Mouse (Mus musculus): Measurements from ENCODE around the gene Hesx1. TPM values are rescaled to one million over a fixed set of nuclear protein-coding genes. Genes with fewer than 3 reads are reported as not detected.

Hesx1 gene
- polyA plus RNA-seq, 1 experiment from 2014 or later: not detected

GRCm38 (mm10) chr14:27031142-27031541, 36.9 kb downstream of the Hesx1 start:
- no peak overlapping the region for H3K9ac ChIP-seq (ENCODE audit: low read length)
- no peak overlapping the region for H3K4me2 ChIP-seq (ENCODE audit: low read depth, low read length)
- H3K27me3 ChIP-seq (ENCODE audit: control insufficient read depth, insufficient read depth, low read depth, low read length): no peaks in the 10 kb centered on the region; the same call in 1 of the 2 replicates
- no peaks in the 10 kb centered on the region for H3K36me3 ChIP-seq (ENCODE audit: control insufficient read depth, insufficient read depth, low read length)
- H3K27ac ChIP-seq (ENCODE audit: low read length): no peak overlapping the region
- no peak overlapping the region for H3K4me3 ChIP-seq (ENCODE audit: low read length)
- ATAC-seq (ENCODE audit: low read depth): 0 out of 2 replicates have a peak, but pooled peaks have one; percentile 38
- no peaks in the 10 kb centered on the region for H3K9me3 ChIP-seq (ENCODE audit: control insufficient read depth, low read length)
- no peaks in the 10 kb centered on the region for H3K4me1 ChIP-seq (replicated peaks; ENCODE audit: control insufficient read depth, insufficient read depth, low read length)
- 20% methylated on average over 4 of the region's 4 CpGs for WGBS

GRCm38 (mm10) chr14:27037513-27037912, 43.3 kb downstream of the Hesx1 start:
- no peak overlapping the region for H3K9ac ChIP-seq (ENCODE audit: low read length)
- no peak overlapping the region for H3K4me3 ChIP-seq (ENCODE audit: low read length)
- H3K4me1 ChIP-seq (replicated peaks; ENCODE audit: control insufficient read depth, insufficient read depth, low read length): peaks cover 8% of the 10 kb centered on the region
- no peak for ATAC-seq (ENCODE audit: low read depth)
- WGBS: 63% methylated on average over 1 of the region's 1 CpGs
- no peak overlapping the region for H3K27ac ChIP-seq (ENCODE audit: low read length)
- no peak overlapping the region for H3K4me2 ChIP-seq (ENCODE audit: low read depth, low read length)
- no peaks in the 10 kb centered on the region; the same call in 1 of the 2 replicates for H3K27me3 ChIP-seq (ENCODE audit: control insufficient read depth, insufficient read depth, low read depth, low read length)
- H3K36me3 ChIP-seq (ENCODE audit: control insufficient read depth, insufficient read depth, low read length): no peaks in the 10 kb centered on the region
- H3K9me3 ChIP-seq (ENCODE audit: control insufficient read depth, low read length): no peaks in the 10 kb centered on the region

GRCm38 (mm10) chr14:27038783-27039182, 44.6 kb downstream of the Hesx1 start, which contains the start of gene Il17rd:
Gene Il17rd (plus strand): TSS chr14:27038941.
- H3K4me2 ChIP-seq (ENCODE audit: low read depth, low read length): peak within 1 kb of the TSS; percentile 96
- H3K4me3 ChIP-seq (ENCODE audit: low read length): peak within 1 kb of the TSS; percentile 93
- 0% methylated on average over 28 of the region's 29 CpGs for WGBS
- peak within 1 kb of the TSS; percentile 71 for H3K27ac ChIP-seq (ENCODE audit: low read length)
- peaks cover 15% of the 10 kb centered on the region for H3K4me1 ChIP-seq (replicated peaks; ENCODE audit: control insufficient read depth, insufficient read depth, low read length)
- no peaks in the 10 kb centered on the region for H3K36me3 ChIP-seq (ENCODE audit: control insufficient read depth, insufficient read depth, low read length)
- peak; percentile 97 for ATAC-seq (ENCODE audit: low read depth)
- no peaks in the 10 kb centered on the region; the same call in 1 of the 2 replicates for H3K27me3 ChIP-seq (ENCODE audit: control insufficient read depth, insufficient read depth, low read depth, low read length)
- H3K9ac ChIP-seq (ENCODE audit: low read length): peak within 1 kb of the TSS; percentile 84
- H3K9me3 ChIP-seq (ENCODE audit: control insufficient read depth, low read length): no peaks in the 10 kb centered on the region

- ATAC-seq (ENCODE audit: low read depth): peak; percentile 55
- H3K9me3 ChIP-seq (ENCODE audit: control insufficient read depth, low read length): no peaks in the 10 kb centered on the region
- under 1% methylated on average over 59 of the region's 59 CpGs for WGBS
Observed at GRCm38 (mm10) chr14:27039281-27040248, 45.3 kb downstream of the Hesx1 start.

GRCm38 (mm10) chr14:27040451-27040850, 46.2 kb downstream of the Hesx1 start:
- H3K4me3 ChIP-seq (ENCODE audit: low read length): peak overlapping the region; percentile 93
- H3K36me3 ChIP-seq (ENCODE audit: control insufficient read depth, insufficient read depth, low read length): no peaks in the 10 kb centered on the region
- 13% methylated on average over 12 of the region's 12 CpGs for WGBS
- H3K9ac ChIP-seq (ENCODE audit: low read length): no peak overlapping the region; the same call in 1 of the 2 replicates
- no peaks in the 10 kb centered on the region for H3K9me3 ChIP-seq (ENCODE audit: control insufficient read depth, low read length)
- ATAC-seq (ENCODE audit: low read depth): no peak
- H3K4me1 ChIP-seq (replicated peaks; ENCODE audit: control insufficient read depth, insufficient read depth, low read length): peaks cover 30% of the 10 kb centered on the region
- H3K27ac ChIP-seq (ENCODE audit: low read length): no peak overlapping the region
- H3K27me3 ChIP-seq (ENCODE audit: control insufficient read depth, insufficient read depth, low read depth, low read length): no peaks in the 10 kb centered on the region; the same call in 1 of the 2 replicates
- H3K4me2 ChIP-seq (ENCODE audit: low read depth, low read length): peak overlapping the region; percentile 96

More at GRCm38 (mm10) chr14:27039281-27040248, 45.3 kb downstream of the Hesx1 start:
- Histone ChIP-seq H3K27me3 (ENCODE audit: control insufficient read depth, insufficient read depth, low read depth, low read length) (no peaks in the 10 kb centered on the region; the same call in 1 of the 2 replicates), H3K4me1 (replicated peaks; ENCODE audit: control insufficient read depth, insufficient read depth, low read length) (peaks cover 23% of the 10 kb centered on the region), H3K4me2 (ENCODE audit: low read depth, low read length) (peak overlapping the region; percentile 96), H3K9ac (ENCODE audit: low read length) (peak overlapping the region; percentile 84), H3K36me3 (ENCODE audit: control insufficient read depth, insufficient read depth, low read length) (no peaks in the 10 kb centered on the region), H3K27ac (ENCODE audit: low read length) (peak overlapping the region; percentile 71), H3K4me3 (ENCODE audit: low read length) (peak overlapping the region; percentile 93)

GRCm38 (mm10) chr14:27042280-27042983, 48.2 kb downstream of the Hesx1 start:
- H3K4me1 ChIP-seq (replicated peaks; ENCODE audit: control insufficient read depth, insufficient read depth, low read length): peaks cover 34% of the 10 kb centered on the region
- WGBS: 44% methylated on average over 8 of the region's 8 CpGs
- H3K27ac ChIP-seq (ENCODE audit: low read length): no peak overlapping the region
- no peaks in the 10 kb centered on the region for H3K9me3 ChIP-seq (ENCODE audit: control insufficient read depth, low read length)
- no peak for ATAC-seq (ENCODE audit: low read depth)
- no peaks in the 10 kb centered on the region; the same call in 1 of the 2 replicates for H3K27me3 ChIP-seq (ENCODE audit: control insufficient read depth, insufficient read depth, low read depth, low read length)
- H3K9ac ChIP-seq (ENCODE audit: low read length): no peak overlapping the region
- H3K4me2 ChIP-seq (ENCODE audit: low read depth, low read length): no peak overlapping the region
- H3K4me3 ChIP-seq (ENCODE audit: low read length): no peak overlapping the region
- H3K36me3 ChIP-seq (ENCODE audit: control insufficient read depth, insufficient read depth, low read length): no peaks in the 10 kb centered on the region

GRCm38 (mm10) chr14:27043416-27043815, 49.2 kb downstream of the Hesx1 start:
- Histone ChIP-seq H3K36me3 (ENCODE audit: control insufficient read depth, insufficient read depth, low read length) (no peaks in the 10 kb centered on the region), H3K27me3 (ENCODE audit: control insufficient read depth, insufficient read depth, low read depth, low read length) (no peaks in the 10 kb centered on the region; the same call in 1 of the 2 replicates), H3K9ac (ENCODE audit: low read length) (no peak overlapping the region), H3K4me3 (ENCODE audit: low read length) (no peak overlapping the region), H3K9me3 (ENCODE audit: control insufficient read depth, low read length) (no peaks in the 10 kb centered on the region), H3K27ac (ENCODE audit: low read length) (peak overlapping the region; percentile 57), H3K4me1 (replicated peaks; ENCODE audit: control insufficient read depth, insufficient read depth, low read length) (peaks cover 34% of the 10 kb centered on the region), H3K4me2 (ENCODE audit: low read depth, low read length) (no peak overlapping the region)
- WGBS: 29% methylated on average over 5 of the region's 5 CpGs
- ATAC-seq (ENCODE audit: low read depth): no peak

GRCm38 (mm10) chr14:27044221-27044966, 50.2 kb downstream of the Hesx1 start:
- 3% methylated on average over 11 of the region's 11 CpGs for WGBS
- Histone ChIP-seq H3K9me3 (ENCODE audit: control insufficient read depth, low read length) (no peaks in the 10 kb centered on the region), H3K4me2 (ENCODE audit: low read depth, low read length) (peak overlapping the region; percentile 5), H3K27me3 (ENCODE audit: control insufficient read depth, insufficient read depth, low read depth, low read length) (no peaks in the 10 kb centered on the region; the same call in 1 of the 2 replicates), H3K9ac (ENCODE audit: low read length) (no peak overlapping the region), H3K36me3 (ENCODE audit: control insufficient read depth, insufficient read depth, low read length) (no peaks in the 10 kb centered on the region), H3K4me3 (ENCODE audit: low read length) (no peak overlapping the region), H3K27ac (ENCODE audit: low read length) (peak overlapping the region; percentile 57), H3K4me1 (replicated peaks; ENCODE audit: control insufficient read depth, insufficient read depth, low read length) (peaks cover 36% of the 10 kb centered on the region)
- peak; percentile 54 for ATAC-seq (ENCODE audit: low read depth)

Measured in lung, embryonic 16.5 days (tissue).